Mouse (Mus musculus): ENCODE measurements around the gene Tmem219.

DNA sequence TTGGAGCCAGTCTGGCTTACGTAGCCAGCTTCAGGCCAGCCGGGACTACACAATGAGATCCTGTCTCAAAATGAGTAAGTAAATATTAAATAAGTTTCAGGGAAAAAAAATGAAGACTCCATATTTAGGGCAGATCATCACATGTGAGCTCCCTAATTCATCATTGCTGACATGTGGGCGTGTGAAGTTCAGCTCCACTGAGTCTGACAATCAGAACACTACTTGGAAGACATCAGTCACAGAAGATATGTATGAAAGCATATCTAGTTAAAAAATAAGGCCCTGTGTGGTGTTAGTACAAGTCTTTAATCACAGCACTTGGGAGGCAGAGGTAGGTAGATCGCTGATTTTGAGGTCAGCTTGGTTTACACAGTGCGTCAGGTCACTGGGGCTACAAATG lies 35.4 kb downstream of the Tmem219 start:
- TF ChIP-seq POLR2A (IDR thresholded peaks at IDR 0.05; ENCODE audit: insufficient read depth, low read depth, low read length) (no peak), CTCF (IDR thresholded peaks at IDR 0.05; ENCODE audit: insufficient read depth, low read depth, low read length) (no peak)
